Mouse (Mus musculus) MEL (cell line): Measurements from ENCODE around the gene Slc41a2. TPM values are rescaled to one million over a fixed set of nuclear protein-coding genes. Genes with fewer than 3 reads are reported as not detected.

Experiments
- DNase-seq: peaks from one replicate; pipeline ENCODE4 v3.0.0; 2011; ENCODE audit warnings: low read depth, low spot score
- H3K27ac ChIP-seq: 2 replicates; pipeline ENCODE4 v1.5.1; 2012; ENCODE audit warnings: low read depth, mild to moderate bottlenecking, control low read depth, low read length, moderate library complexity; ENCODE audit not compliant: control insufficient read depth
- H3K27me3 ChIP-seq, 2 experiments: fragments of 150-350 bp in 1 of 2; sonication (generic) in 1 of 2; 2 replicates each; pipeline ENCODE4 v1.6.1; 2012; ENCODE audit warnings: low read length in 2 of 2, mild to moderate bottlenecking in 2 of 2, improper control_type of control experiment in 1 of 2, moderate library complexity in 1 of 2; ENCODE audit not compliant: insufficient read depth in 2 of 2, control insufficient read depth in 1 of 2
- H3K36me3 ChIP-seq, 2 experiments: 2 replicates each; pipeline ENCODE4 v1.6.1; 2012 to 2014; ENCODE audit warnings: low read length in 2 of 2, improper control_type of control experiment in 1 of 2, inconsistent platforms in 1 of 2, mild to moderate bottlenecking in 1 of 2; ENCODE audit not compliant: insufficient read depth in 2 of 2, control insufficient read depth in 1 of 2
- H3K4me1 ChIP-seq, 2 experiments: fragments of 150-350 bp in 1 of 2; sonication (generic) in 1 of 2; 2 replicates each; pipeline ENCODE4 v1.6.1; 2012; ENCODE audit warnings: low read length in 2 of 2, improper control_type of control experiment in 1 of 2, mild to moderate bottlenecking in 1 of 2; ENCODE audit not compliant: insufficient read depth in 2 of 2, control insufficient read depth in 1 of 2
- H3K4me3 ChIP-seq, 2 experiments: fragments of 150-350 bp in 1 of 2; sonication (generic) in 1 of 2; 2 replicates each; pipeline ENCODE4 v1.5.1; 2012; ENCODE audit warnings: low read depth in 2 of 2, low read length in 2 of 2, mild to moderate bottlenecking in 2 of 2, moderate library complexity in 2 of 2, control low read depth in 1 of 2, improper control_type of control experiment in 1 of 2; ENCODE audit not compliant: control insufficient read depth in 1 of 2, insufficient read depth in 1 of 2
- H3K79me2 ChIP-seq: 2 replicates; pipeline ENCODE4 v1.6.1; 2012; ENCODE audit warnings: mild to moderate bottlenecking, low read length, moderate library complexity; ENCODE audit not compliant: control insufficient read depth, poor library complexity, insufficient read depth
- H3K9ac ChIP-seq: 2 replicates; pipeline ENCODE4 v1.6.1; 2012; ENCODE audit warnings: low read depth, mild to moderate bottlenecking, control low read depth, low read length, moderate library complexity; ENCODE audit not compliant: control insufficient read depth, poor library complexity, severe bottlenecking
- H3K9me3 ChIP-seq: fragments of 150-350 bp; sonication (generic); replicated peaks from 2 replicates; pipeline ENCODE4 v1.6.1; 2012; ENCODE audit warnings: mild to moderate bottlenecking, low read length, improper control_type of control experiment, moderate library complexity; ENCODE audit not compliant: insufficient read depth
- BHLHE40 ChIP-seq: IDR thresholded peaks from 2 replicates; pipeline ENCODE4 v1.6.1; 2012; ENCODE audit warnings: low read depth, mild to moderate bottlenecking, inconsistent platforms, low read length, improper control_type of control experiment, borderline replicate concordance
- CTCF ChIP-seq, 3 experiments: IDR thresholded peaks in 2 of 3; conservative IDR thresholded peaks in 1 of 3; 2 replicates each; pipeline ENCODE4 v1.5.1; 2011 to 2012; ENCODE audit warnings: low read length in 3 of 3, low read depth in 2 of 3, mild to moderate bottlenecking in 2 of 3, improper control_type of control experiment in 1 of 3, inconsistent platforms in 1 of 3, mixed read lengths in 1 of 3, moderate library complexity in 1 of 3; ENCODE audit not compliant: control insufficient read depth in 1 of 3, insufficient read depth in 1 of 3, poor library complexity in 1 of 3, severe bottlenecking in 1 of 3
- E2F4 ChIP-seq: IDR thresholded peaks from 2 replicates; pipeline ENCODE4 v1.6.1; 2011; ENCODE audit warnings: low read depth, low read length, improper control_type of control experiment, borderline replicate concordance
- ELF1 ChIP-seq: IDR thresholded peaks from 2 replicates; pipeline ENCODE4 v1.6.1; 2014; ENCODE audit warnings: low read depth, mild to moderate bottlenecking, inconsistent platforms, low read length, improper control_type of control experiment, moderate library complexity
- ETS1 ChIP-seq: IDR thresholded peaks from 2 replicates; pipeline ENCODE4 v1.6.1; 2012; ENCODE audit warnings: low read depth, mild to moderate bottlenecking, inconsistent platforms, low read length, improper control_type of control experiment, moderate library complexity
- GABPA ChIP-seq: IDR thresholded peaks from 2 replicates; pipeline ENCODE4 v1.6.1; 2012; ENCODE audit warnings: low read depth, mild to moderate bottlenecking, inconsistent platforms, low read length, improper control_type of control experiment, moderate library complexity
- KAT2A ChIP-seq: conservative IDR thresholded peaks from 2 replicates; pipeline ENCODE4 v1.6.1; 2012; ENCODE audit warnings: low read depth, low read length, improper control_type of control experiment, inconsistent platforms
- MAFK ChIP-seq: IDR thresholded peaks from 2 replicates; pipeline ENCODE4 v1.6.1; 2011; ENCODE audit warnings: low read depth, mild to moderate bottlenecking, low read length, improper control_type of control experiment, borderline replicate concordance
- MAX ChIP-seq: IDR thresholded peaks from 2 replicates; pipeline ENCODE4 v1.6.1; 2011; ENCODE audit warnings: low read length, improper control_type of control experiment
- MXI1 ChIP-seq: IDR thresholded peaks from 2 replicates; pipeline ENCODE4 v1.6.1; 2011; ENCODE audit warnings: mild to moderate bottlenecking, low read depth, low read length, improper control_type of control experiment
- MYB ChIP-seq: IDR thresholded peaks from 2 replicates; pipeline ENCODE4 v1.6.1; 2011; ENCODE audit warnings: mild to moderate bottlenecking, low read depth, low read length, improper control_type of control experiment
- NELFE ChIP-seq: IDR thresholded peaks from 2 replicates; pipeline ENCODE4 v1.6.1; 2011; ENCODE audit warnings: low read depth, low read length, improper control_type of control experiment
- POLR2A ChIP-seq, 2 experiments: IDR thresholded peaks; 2 replicates each; pipeline ENCODE4 v1.6.1; 2011 to 2012; ENCODE audit warnings: low read length in 2 of 2, mild to moderate bottlenecking in 2 of 2, control low read depth in 1 of 2, improper control_type of control experiment in 1 of 2, low read depth in 1 of 2, moderate library complexity in 1 of 2; ENCODE audit not compliant: control insufficient read depth in 1 of 2, insufficient read depth in 1 of 2, poor library complexity in 1 of 2
- POLR2AphosphoS2 ChIP-seq: IDR thresholded peaks from 2 replicates; pipeline ENCODE4 v1.6.1; 2011; ENCODE audit warnings: low read length, improper control_type of control experiment
- POLR2AphosphoS5 ChIP-seq: IDR thresholded peaks from 2 replicates; pipeline ENCODE4 v1.6.1; 2012; ENCODE audit warnings: low read depth, borderline replicate concordance, mild to moderate bottlenecking, inconsistent platforms, low read length, moderate library complexity, mixed read lengths
- RAD21 ChIP-seq: IDR thresholded peaks from 2 replicates; pipeline ENCODE4 v1.6.1; 2011; ENCODE audit warnings: mild to moderate bottlenecking, low read depth, low read length, improper control_type of control experiment
- RCOR1 ChIP-seq: IDR thresholded peaks from 2 replicates; pipeline ENCODE4 v1.6.1; 2012; ENCODE audit warnings: low read depth, mild to moderate bottlenecking, inconsistent platforms, low read length, improper control_type of control experiment
- SIN3A ChIP-seq: IDR thresholded peaks from 2 replicates; pipeline ENCODE4 v1.6.1; 2012; ENCODE audit warnings: low read length, improper control_type of control experiment, inconsistent platforms
- SMC3 ChIP-seq: IDR thresholded peaks from 2 replicates; pipeline ENCODE4 v1.6.1; 2011; ENCODE audit warnings: low read depth, low read length, improper control_type of control experiment
- TAL1 ChIP-seq: IDR thresholded peaks from 2 replicates; pipeline ENCODE4 v1.6.1; 2012; ENCODE audit warnings: mild to moderate bottlenecking, inconsistent platforms, low read length, moderate library complexity, mixed read lengths
- TBP ChIP-seq: IDR thresholded peaks from 2 replicates; pipeline ENCODE4 v1.8.0; 2011; ENCODE audit warnings: low read depth, low read length, improper control_type of control experiment
- TCF12 ChIP-seq: IDR thresholded peaks from 2 replicates; pipeline ENCODE4 v1.6.1; 2014; ENCODE audit warnings: low read depth, mild to moderate bottlenecking, inconsistent platforms, low read length, improper control_type of control experiment, moderate library complexity
- UBTF ChIP-seq: IDR thresholded peaks from 2 replicates; pipeline ENCODE4 v1.6.1; 2012; ENCODE audit warnings: low read depth, mild to moderate bottlenecking, inconsistent platforms, low read length, improper control_type of control experiment, moderate library complexity, borderline replicate concordance; ENCODE audit not compliant: insufficient read depth
- USF1 ChIP-seq: IDR thresholded peaks from 2 replicates; pipeline ENCODE4 v1.6.1; 2014; ENCODE audit warnings: low read depth, mild to moderate bottlenecking, inconsistent platforms, low read length, improper control_type of control experiment, moderate library complexity
- ZKSCAN1 ChIP-seq: IDR thresholded peaks from 2 replicates; pipeline ENCODE4 v1.6.1; 2012; ENCODE audit warnings: low read depth, mild to moderate bottlenecking, inconsistent platforms, low read length, improper control_type of control experiment, moderate library complexity
- ZNF384 ChIP-seq: IDR thresholded peaks from 2 replicates; pipeline ENCODE4 v1.6.1; 2012; ENCODE audit warnings: low read depth, mild to moderate bottlenecking, inconsistent platforms, low read length, improper control_type of control experiment
- polyA plus RNA-seq, 2 experiments: library from polyadenylated mRNA; stranded (reverse) in 1 of 2; unstranded in 1 of 2; fragments of >175 nt in 1 of 2; fragments of >200 nt in 1 of 2; gene quantifications; 2 replicates each; pipeline versions ENCODE4 v1.2.1 to v1.2.4; 2012; ENCODE audit warnings: low replicate concordance in 2 of 2, low read depth in 1 of 2; ENCODE audit not compliant: insufficient read length in 2 of 2, insufficient read depth in 1 of 2, missing spikeins in 1 of 2
- total RNA-seq: library from RNA; depleted of rRNA; stranded (reverse); fragments of 300-350 nt; gene quantifications from 2 replicates; pipeline ENCODE4 v1.2.3, GENCODE M21; 2012

Gene Slc41a2
- total and polyA plus RNA-seq, 3 experiments = not detected

DNA sequence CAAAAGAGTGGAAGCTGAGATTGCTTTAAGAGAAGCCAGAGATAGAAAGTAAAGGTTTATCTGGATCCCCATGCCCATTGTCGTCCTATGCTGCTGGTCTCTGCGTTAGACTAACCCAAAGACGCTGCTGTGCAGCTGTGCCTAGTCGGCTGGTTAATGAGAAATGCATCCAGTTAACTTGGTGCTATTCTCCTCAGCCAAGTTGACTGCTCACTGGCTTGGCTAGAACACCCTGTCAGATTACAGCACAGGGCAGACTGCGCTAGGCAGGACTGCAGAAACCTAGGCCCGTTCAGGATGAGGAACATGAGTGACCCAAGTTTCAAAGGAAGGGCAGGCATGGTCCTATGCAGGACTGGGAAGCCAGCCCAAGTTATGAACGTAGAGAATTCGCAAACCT, 25.8 kb upstream of the Slc41a2 start:
- Histone ChIP-seq H3K4me1 (peaks cover 12 to 24% of the 10 kb centered on the region in 2 experiments), H3K79me2 (peaks cover 31% of the 10 kb centered on the region), H3K27ac (no peak overlapping the region), H3K9ac (no peak overlapping the region), H3K4me3 (no peak overlapping the region), H3K9me3 (no peaks in the 10 kb centered on the region), H3K27me3 (no peaks in the 10 kb centered on the region), H3K36me3 (peaks cover 20 to 21% of the 10 kb centered on the region in 2 experiments)
- no peak for DNase-seq
- no peak for TF ChIP-seq MYB
- TF ChIP-seq UBTF = no peak
- TF ChIP-seq TCF12 = no peak
- no peak for TF ChIP-seq GABPA
- TF ChIP-seq RCOR1 = no peak
- no peak for TF ChIP-seq ZNF384
- TF ChIP-seq BHLHE40 = no peak
- TF ChIP-seq POLR2A (IDR thresholded peaks at IDR 0.05; ENCODE audit: control insufficient read depth in 1 of 2, insufficient read depth in 1 of 2, low read depth in 1 of 2, low read length in 2 of 2, poor library complexity in 1 of 2) = no peak
- no peak for TF ChIP-seq TBP
- TF ChIP-seq SIN3A = no peak
- TF ChIP-seq POLR2AphosphoS2 = no peak
- no peak for TF ChIP-seq TAL1
- no peak for TF ChIP-seq MAFK
- TF ChIP-seq MXI1 = no peak
- no peak for TF ChIP-seq KAT2A
- TF ChIP-seq E2F4 = no peak
- no peak for TF ChIP-seq ETS1
- no peak for TF ChIP-seq MAX
- TF ChIP-seq RAD21 = no peak
- TF ChIP-seq NELFE = no peak

- Histone ChIP-seq H3K9ac (peak overlapping the region; percentile 91), H3K4me3 (peak overlapping the region; percentile 89 to 98), H3K27ac (no peak overlapping the region), H3K79me2 (peaks cover 31% of the 10 kb centered on the region), H3K9me3 (no peaks in the 10 kb centered on the region), H3K27me3 (no peaks in the 10 kb centered on the region), H3K36me3 (peaks cover 15 to 20% of the 10 kb centered on the region in 2 experiments), H3K4me1 (peaks cover 15 to 25% of the 10 kb centered on the region in 2 experiments)
- peak; percentile 21 to 70 (median 66); a peak in 5 of 6 replicates for TF ChIP-seq CTCF (IDR thresholded peaks at IDR 0.05 in 2 of 3, conservative IDR thresholded peaks at IDR 0.05 in 1 of 3; ENCODE audit: control insufficient read depth in 1 of 3, insufficient read depth in 1 of 3, low read depth in 2 of 3, low read length in 3 of 3, poor library complexity in 1 of 3, severe bottlenecking in 1 of 3)
- TF ChIP-seq MAFK = no peak
- TF ChIP-seq SMC3 = peak; percentile 53
- TF ChIP-seq RAD21 = peak; percentile 44
- TF ChIP-seq ELF1 = no peak
- no peak for TF ChIP-seq ZKSCAN1
- TF ChIP-seq POLR2AphosphoS5 = no peak
- no peak for TF ChIP-seq TAL1
- no peak for TF ChIP-seq USF1
- no peak for TF ChIP-seq GABPA
- DNase-seq = peak; percentile 73
These were observed 24.1 kb upstream of the Slc41a2 start for GRCm38 (mm10) chr10:83361643-83362382.
